19 mouse cellular contexts compared by ENCODE assay signal in the genomic region with DNA sequence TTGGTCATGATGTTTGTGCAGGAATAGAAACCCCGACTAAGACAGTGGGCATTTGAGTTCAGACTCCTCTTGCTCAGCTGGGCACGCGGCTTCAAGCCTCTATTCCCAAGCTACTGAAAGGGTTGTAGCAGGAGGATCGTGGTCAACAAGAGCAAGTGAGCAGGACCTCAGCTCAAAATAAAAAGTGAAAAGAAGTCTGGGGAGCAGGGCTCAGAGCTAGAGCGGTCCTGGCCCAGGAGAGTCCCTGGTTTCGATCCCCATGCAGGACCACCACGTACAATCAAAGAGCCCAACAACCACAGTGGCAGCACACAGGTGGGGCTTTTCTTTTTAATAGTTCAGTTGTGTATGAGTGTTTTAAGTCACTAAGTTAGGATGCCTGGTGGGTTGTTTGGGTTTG.
"Had no signal": no experiment of that assay in that cellular context is flagged by ENCODE, and none has a peak within 500 bp of the region (broad histone marks: within the 10 kb centered on the region; RNA-seq: fewer than 3 reads in every experiment).

No protein-coding gene starts in this region.

- H3K4me2 ChIP-seq: liver, embryonic 15.5 days; lung, embryonic 15.5 days; midbrain, embryonic 12.5 days; neural tube, embryonic 12.5 days; stomach, embryonic 15.5 days had no signal

- H3K27me3 ChIP-seq: liver, embryonic 15.5 days; lung, embryonic 15.5 days; neural tube, embryonic 12.5 days; stomach, embryonic 15.5 days had no signal

- H3K9me3 ChIP-seq: liver, embryonic 15.5 days; lung, embryonic 15.5 days; midbrain, embryonic 12.5 days; neural tube, embryonic 12.5 days; stomach, embryonic 15.5 days had no signal

- H3K4me1 ChIP-seq: liver, embryonic 15.5 days; lung, embryonic 15.5 days; neural tube, embryonic 12.5 days; stomach, embryonic 15.5 days had no signal

- H3K9ac ChIP-seq: liver, embryonic 15.5 days; liver, postnatal 0 days; lung, embryonic 15.5 days; midbrain, embryonic 12.5 days; neural tube, embryonic 12.5 days; stomach, embryonic 15.5 days had no signal

- H3K27ac ChIP-seq: liver, embryonic 15.5 days; lung, embryonic 15.5 days; macrophage; midbrain, embryonic 12.5 days; neural tube, embryonic 12.5 days; stomach, embryonic 15.5 days; stomach, postnatal 0 days had no signal

- H3K4me3 ChIP-seq: liver, embryonic 15.5 days; lung, embryonic 15.5 days; megakaryocyte, embryonic 14.5 days; midbrain, embryonic 12.5 days; neural tube, embryonic 12.5 days; stomach, embryonic 15.5 days had no signal

- DNase-seq: lung, adult 2 months; lung, postnatal 14 days; lung, postnatal 36 days; midbrain, embryonic 14.5 days; right cerebral cortex, postnatal 14 days; thymus, adult 2 months; thymus, postnatal 25 days; thymus, postnatal 4 days had no signal

- H3K36me3 ChIP-seq: liver, embryonic 15.5 days; lung, embryonic 15.5 days; midbrain, embryonic 12.5 days; neural tube, embryonic 12.5 days; stomach, embryonic 15.5 days had no signal

- ATAC-seq: liver, postnatal 0 days; lung, postnatal 0 days; midbrain, embryonic 16.5 days had no signal
